Mouse (Mus musculus) ovary, adult 18-20 months (tissue): ENCODE results near the gene Carmil3.

Experiments
- DNase-seq: peaks from one replicate; pipeline ENCODE4 v3.0.0; 2022; ENCODE audit warnings: low spot score, mixed read lengths

Gene Carmil3

GRCm38 (mm10) chr14:55495509-55496240 is 5.2 kb downstream of the Carmil3 start:
- DNase-seq, result no peak

GRCm38 (mm10) chr14:55496761-55497448 is 6.5 kb downstream of the Carmil3 start:
- no peak for DNase-seq

DNA sequence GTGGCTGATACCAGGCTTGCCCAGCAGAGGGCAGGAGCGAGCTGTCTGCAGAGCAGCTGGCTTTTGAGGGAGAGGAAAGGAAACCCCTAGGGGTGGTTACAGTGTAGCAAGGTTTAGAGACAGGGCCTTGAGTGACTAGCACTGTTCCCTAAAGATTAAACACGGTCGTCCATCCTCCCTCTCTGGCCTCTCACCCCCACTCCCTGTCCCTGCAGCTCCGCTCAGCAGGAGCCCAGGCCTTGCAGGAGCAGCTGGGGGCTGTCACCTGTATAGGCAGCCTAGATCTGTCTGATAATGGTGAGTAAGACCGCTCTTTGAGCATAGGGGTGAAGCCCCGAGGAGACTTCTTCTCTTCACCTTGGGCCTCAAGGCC is 7.0 kb downstream of the Carmil3 start:
- peak; percentile 67 for DNase-seq

DNA sequence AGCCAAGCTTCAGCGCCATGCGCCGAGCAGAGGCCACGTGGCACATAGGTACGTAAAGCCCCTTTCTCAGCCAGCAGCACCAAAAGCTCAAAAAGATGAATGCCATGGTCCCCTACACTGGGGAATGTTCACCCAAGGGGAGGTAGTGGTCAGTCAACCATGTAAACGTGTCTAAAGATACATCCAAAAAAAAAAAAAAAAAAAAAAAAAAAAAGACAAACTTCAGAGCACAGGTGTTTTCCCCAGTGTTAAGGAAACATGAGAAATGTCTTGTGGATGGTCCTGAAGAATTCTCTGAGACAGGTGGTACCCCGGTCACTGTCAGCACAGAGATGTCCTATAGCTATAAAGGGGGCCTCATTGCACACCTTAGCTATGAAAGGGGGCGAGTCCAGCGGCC is 15.2 kb downstream of the Carmil3 start:
- no peak for DNase-seq

GRCm38 (mm10) chr14:55507801-55508200 is 17.4 kb downstream of the Carmil3 start:
- no peak for DNase-seq

GRCm38 (mm10) chr14:55509540-55509939 is 19.1 kb downstream of the Carmil3 start:
- no peak for DNase-seq

- no peak for DNase-seq
Measured at GRCm38 (mm10) chr14:55510125-55510731, 19.8 kb downstream of the Carmil3 start, which contains the start of gene Cpne6. Gene Cpne6 (plus strand): TSS chr14:55510445.

- no peak for DNase-seq
Measured at GRCm38 (mm10) chr14:55511037-55511436, 20.6 kb downstream of the Carmil3 start.

DNA sequence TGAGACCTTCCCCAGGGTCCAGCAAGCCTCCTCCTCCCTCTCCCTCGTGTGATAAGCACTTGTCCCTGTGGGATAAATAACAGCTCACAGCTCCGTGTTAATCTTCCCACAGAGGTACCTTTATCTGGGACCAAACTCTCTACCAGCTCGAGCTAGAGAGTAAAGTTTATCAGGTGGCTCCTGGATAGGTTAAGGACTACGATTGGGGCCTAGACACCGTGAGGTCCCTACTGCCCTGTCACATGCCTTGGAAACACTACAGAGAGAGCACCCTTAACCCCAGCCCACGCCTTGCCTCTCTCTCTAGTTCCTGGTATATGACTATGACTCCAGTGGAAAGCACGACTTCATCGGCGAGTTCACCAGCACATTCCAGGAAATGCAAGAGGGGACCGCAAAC is 23.5 kb downstream of the Carmil3 start:
- no peak for DNase-seq

DNA sequence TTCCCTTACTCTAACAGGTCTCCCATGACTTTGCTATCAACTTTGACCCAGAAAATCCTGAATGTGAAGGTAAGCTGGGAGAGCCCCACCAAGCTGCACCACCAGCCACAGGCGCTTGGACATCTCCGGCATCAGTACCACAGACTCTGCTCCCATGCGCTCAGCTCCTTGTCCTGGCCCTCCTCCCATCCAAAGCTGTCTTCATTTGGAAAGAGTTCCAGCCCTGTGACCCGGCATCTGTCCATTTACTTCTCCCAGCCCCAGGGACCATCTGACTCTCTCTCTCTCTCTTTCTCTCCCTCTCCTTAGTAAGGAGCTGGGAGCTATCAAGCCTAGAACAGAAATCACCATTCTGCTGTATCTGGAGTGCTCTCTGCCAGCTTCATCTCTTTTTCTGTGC is 25.4 kb downstream of the Carmil3 start:
- no peak for DNase-seq

DNA sequence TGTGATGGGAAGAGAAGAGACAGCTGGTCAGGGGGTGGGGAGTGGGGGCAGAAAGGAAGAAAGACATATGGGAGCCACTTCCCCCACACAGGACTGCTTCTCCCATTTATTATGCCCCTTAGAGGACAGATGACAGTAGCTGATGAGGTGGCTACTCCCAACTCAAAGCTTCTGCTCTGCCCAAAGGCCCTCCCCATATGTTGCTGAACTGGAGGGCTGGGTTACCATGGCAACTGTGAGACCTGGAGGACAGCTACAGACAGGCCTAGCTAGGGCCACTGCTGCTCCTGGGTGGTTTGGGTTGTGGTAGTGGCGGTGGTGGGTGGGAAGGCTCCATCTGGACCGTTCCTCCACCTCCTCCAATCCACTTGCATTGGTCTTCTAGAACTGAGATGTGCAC is 28.4 kb downstream of the Carmil3 start:
- DNase-seq, result no peak

DNA sequence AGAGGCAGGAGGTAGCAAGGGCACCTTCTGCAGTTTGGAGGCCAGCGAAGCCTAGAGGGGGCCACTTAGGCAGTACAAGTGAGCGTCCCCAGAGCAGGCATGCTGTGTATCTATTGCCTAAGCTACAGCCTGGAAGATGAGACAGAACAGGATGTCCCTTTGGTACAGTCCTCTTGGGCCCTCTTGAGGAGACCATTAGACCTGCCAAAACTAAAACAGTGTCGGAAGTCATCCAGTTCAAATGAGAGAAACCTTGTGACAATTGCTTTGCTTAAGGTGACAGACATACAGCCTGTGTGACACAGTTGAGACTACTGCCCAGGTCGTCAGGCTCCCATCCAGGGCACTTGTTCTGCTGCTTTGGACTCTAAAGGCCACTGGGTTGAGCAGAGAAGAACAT is 29.2 kb downstream of the Carmil3 start:
- no peak for DNase-seq

DNA sequence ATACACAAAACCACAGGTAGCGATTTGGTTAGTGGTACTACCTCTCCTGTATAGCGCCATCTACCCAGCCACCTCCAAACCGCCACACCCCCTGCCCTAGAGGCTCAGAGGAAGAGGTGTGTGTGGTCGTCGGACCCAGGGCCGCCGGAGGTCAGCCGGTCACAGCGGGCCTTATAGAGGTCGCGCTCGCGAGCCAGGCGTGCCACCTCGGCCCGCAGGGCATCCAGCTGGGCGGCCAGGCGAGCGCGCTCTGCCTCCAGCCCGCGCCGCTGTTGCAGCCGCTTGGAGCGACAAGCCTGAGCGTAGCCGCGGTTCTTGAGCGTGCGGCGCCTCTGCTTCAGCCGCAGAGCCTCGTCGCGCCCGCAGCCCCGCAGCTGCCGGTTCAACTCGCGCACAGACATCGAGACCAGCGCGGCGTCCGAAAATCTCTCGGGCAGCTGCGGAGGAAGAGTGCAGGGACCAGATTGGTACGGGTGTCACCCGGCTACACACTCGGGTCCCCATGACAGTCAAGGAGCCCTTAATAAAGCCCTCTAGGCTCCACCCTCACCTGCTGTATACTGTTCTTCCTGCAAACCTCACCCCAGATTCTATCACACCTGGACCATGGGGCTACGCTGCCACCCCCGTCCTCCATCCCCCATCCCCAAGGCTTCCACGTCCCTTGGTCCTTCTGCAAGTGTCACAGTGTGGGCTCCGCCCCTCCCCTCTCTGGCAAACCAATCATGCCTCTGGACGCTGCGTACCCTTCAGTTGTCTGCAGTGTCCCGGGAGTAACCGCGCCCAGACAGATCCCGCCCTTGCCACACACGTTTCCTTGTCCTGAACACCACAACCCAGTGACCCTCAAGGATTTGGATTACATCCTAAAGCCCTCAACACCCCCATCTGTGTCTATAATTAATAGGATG is 30.3 kb downstream of the Carmil3 start:
- DNase-seq, result no peak

GRCm38 (mm10) chr14:55524062-55524461 is 33.6 kb downstream of the Carmil3 start:
- DNase-seq, result no peak

- no peak for DNase-seq
Measured at GRCm38 (mm10) chr14:55524785-55525184, 34.3 kb downstream of the Carmil3 start, which contains the start of gene Nrl. Gene Nrl (minus strand): TSS chr14:55524981.

- no peak for DNase-seq
Measured at GRCm38 (mm10) chr14:55526674-55527073, 36.2 kb downstream of the Carmil3 start.

DNA sequence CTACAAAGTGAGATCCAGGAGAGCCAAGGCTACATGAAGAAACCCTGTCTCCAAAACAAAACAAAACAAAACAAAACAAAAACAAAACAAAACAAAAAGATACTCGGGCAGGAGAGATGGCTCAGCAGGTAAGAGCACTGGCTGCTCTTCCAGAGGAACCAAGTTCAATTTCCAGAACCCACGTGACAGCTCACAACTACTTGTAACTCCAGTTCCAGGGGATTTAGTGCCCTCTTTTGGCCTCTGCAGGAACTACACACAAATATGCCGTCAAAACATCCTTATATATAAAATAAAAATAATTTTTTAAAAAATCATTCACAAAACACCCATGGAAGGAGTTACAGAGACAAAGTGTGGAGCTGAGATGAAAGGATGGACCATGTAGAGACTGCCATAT is 37.5 kb downstream of the Carmil3 start:
- no peak for DNase-seq

DNA sequence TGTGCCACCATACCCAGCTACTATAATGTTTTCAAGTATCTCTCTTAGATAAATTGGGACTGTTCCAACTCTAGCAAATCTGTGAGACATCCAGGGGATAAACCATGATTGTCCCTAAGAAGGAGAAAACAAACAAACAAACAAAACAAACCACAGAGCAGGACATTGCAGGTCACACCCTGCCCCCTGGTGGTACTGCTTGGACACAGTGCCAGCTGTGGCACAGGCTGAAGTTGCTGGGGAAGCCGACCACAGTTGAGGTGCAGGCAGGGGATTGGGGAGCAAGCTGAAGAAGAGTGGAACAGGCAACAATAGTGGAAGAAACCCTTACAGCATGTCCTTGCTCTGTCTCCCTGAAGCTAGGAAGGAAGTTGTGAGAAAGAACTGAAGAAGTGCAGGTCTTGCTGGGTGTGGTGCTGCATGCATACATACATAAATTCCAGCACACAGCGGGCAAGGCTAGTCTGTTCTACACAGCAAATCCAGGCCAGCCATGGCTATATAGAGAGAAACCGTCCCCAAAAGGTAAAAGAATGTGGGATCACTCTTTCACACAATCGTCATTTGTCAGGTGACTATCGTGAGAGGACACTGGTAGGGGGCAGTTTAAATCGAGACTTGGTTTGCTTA is 45.8 kb downstream of the Carmil3 start:
- no peak for DNase-seq

DNA sequence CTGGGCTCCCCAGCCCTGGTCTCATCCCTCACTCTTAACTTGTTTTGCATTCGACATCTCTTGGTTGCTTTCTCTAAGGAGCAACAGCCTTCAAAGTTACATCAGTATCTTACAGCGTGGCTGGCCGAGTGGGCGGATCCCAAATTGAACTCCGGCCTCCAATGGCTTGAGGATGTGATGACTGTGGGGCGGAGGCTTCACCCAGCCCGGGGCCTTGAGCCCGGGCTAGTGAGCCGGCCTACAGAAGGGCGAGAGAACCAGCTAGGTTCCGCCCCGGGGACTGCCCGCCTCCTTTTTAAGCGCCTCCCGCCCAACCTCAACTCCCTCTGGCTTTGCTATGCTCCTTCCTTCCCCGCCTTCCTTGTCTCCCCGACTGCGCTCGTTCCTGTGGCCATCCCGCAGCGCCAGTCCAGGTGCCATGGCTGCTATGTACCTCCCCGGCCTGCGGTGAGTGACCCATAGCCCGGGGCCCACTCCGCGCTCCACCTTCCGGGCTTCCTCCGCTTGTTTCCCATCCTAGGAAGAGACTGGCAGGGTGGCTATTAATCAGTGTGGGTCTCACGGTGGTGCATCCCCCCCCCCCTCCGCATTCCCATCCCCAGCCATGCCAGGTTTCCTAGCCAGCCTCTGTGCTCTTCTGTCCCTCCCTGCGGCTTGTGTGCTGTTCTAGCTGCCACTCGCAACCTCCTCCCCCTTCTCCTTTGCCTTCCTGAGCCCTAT is 49.8 kb downstream of the Carmil3 start, which contains the start of gene Pck2:
TSS of gene Pck2 (plus strand) at position 200 of the 720 bp plus-strand sequence.
- DNase-seq, result peak; percentile 93

DNA sequence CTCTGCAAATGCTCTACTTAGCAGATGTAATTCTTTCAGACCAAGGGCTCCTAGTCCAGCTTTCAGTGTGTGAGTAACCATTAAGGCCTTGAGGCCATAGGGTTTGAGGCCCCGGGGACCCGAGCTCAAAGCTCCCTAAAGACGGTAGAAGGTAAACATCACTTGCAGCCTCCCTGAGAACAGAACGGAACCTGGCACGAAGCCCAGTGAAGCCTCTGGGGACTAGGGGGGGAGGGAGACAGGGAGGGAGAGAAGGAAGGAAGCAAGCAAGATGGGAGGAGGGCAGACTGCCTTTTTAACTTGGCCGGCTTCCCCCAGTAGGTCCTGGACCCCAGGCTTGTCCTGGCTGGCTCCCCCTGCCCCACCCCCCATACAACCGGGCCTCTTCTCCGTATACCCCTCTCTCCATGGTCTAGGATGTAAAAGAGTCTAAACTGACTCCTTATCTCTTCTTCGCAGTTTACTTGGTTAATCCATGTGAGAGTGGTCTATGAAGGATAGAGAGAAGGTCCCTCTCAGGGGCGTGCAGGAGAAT is 50.4 kb downstream of the Carmil3 start:
- peak; percentile 77 for DNase-seq

DNA sequence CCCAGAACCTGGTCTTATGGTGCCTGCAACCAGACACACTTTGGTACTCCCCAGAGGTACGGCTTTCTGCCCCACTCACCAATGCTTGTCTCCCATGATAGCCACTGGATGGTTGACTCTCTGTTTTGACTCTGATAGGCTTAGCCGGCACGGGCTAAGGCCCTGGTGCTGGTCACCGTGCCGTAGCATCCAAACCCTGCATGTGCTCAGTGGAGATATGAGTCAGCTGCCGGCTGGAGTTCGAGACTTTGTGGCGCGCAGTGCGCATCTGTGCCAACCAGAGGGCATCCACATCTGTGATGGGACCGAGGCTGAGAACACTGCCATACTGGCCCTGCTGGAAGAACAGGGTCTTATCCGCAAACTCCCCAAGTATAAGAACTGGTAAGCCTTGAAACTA is 51.8 kb downstream of the Carmil3 start:
- no peak for DNase-seq
